Mouse (Mus musculus) MEL (cell line): Measurements from ENCODE around the gene Stim1. TPM values are rescaled to one million over a fixed set of nuclear protein-coding genes. Genes with fewer than 3 reads are reported as not detected.

Experiments
- CHD2 ChIP-seq: IDR thresholded peaks from 2 replicates; pipeline ENCODE4 v1.6.1; 2011; ENCODE audit warnings: low read length, improper control_type of control experiment
- E2F4 ChIP-seq: IDR thresholded peaks from 2 replicates; pipeline ENCODE4 v1.6.1; 2011; ENCODE audit warnings: low read depth, low read length, improper control_type of control experiment, borderline replicate concordance
- ETS1 ChIP-seq: IDR thresholded peaks from 2 replicates; pipeline ENCODE4 v1.6.1; 2012; ENCODE audit warnings: low read depth, mild to moderate bottlenecking, inconsistent platforms, low read length, improper control_type of control experiment, moderate library complexity
- GABPA ChIP-seq: IDR thresholded peaks from 2 replicates; pipeline ENCODE4 v1.6.1; 2012; ENCODE audit warnings: low read depth, mild to moderate bottlenecking, inconsistent platforms, low read length, improper control_type of control experiment, moderate library complexity
- MAZ ChIP-seq: IDR thresholded peaks from 2 replicates; pipeline ENCODE4 v1.6.1; 2012; ENCODE audit warnings: low read depth, mild to moderate bottlenecking, inconsistent platforms, low read length, improper control_type of control experiment
- MEF2A ChIP-seq: IDR thresholded peaks from 2 replicates; pipeline ENCODE4 v1.6.1; 2014; ENCODE audit warnings: low read depth, mild to moderate bottlenecking, inconsistent platforms, low read length, improper control_type of control experiment; ENCODE audit not compliant: poor library complexity, insufficient replicate concordance, severe bottlenecking; ENCODE audit errors: extremely low read depth
- MYC ChIP-seq: IDR thresholded peaks from 2 replicates; pipeline ENCODE4 v1.6.1; 2011; ENCODE audit warnings: low read depth, mild to moderate bottlenecking, low read length, improper control_type of control experiment, moderate library complexity
- NELFE ChIP-seq: IDR thresholded peaks from 2 replicates; pipeline ENCODE4 v1.6.1; 2011; ENCODE audit warnings: low read depth, low read length, improper control_type of control experiment
- POLR2A ChIP-seq, 2 experiments: IDR thresholded peaks; 2 replicates each; pipeline ENCODE4 v1.6.1; 2011 to 2012; ENCODE audit warnings: low read length in 2 of 2, mild to moderate bottlenecking in 2 of 2, control low read depth in 1 of 2, improper control_type of control experiment in 1 of 2, low read depth in 1 of 2, moderate library complexity in 1 of 2; ENCODE audit not compliant: control insufficient read depth in 1 of 2, insufficient read depth in 1 of 2, poor library complexity in 1 of 2
- POLR2AphosphoS2 ChIP-seq: IDR thresholded peaks from 2 replicates; pipeline ENCODE4 v1.6.1; 2011; ENCODE audit warnings: low read length, improper control_type of control experiment
- POLR2AphosphoS5 ChIP-seq: IDR thresholded peaks from 2 replicates; pipeline ENCODE4 v1.6.1; 2012; ENCODE audit warnings: low read depth, borderline replicate concordance, mild to moderate bottlenecking, inconsistent platforms, low read length, moderate library complexity, mixed read lengths
- SIN3A ChIP-seq: IDR thresholded peaks from 2 replicates; pipeline ENCODE4 v1.6.1; 2012; ENCODE audit warnings: low read length, improper control_type of control experiment, inconsistent platforms
- TBP ChIP-seq: IDR thresholded peaks from 2 replicates; pipeline ENCODE4 v1.8.0; 2011; ENCODE audit warnings: low read depth, low read length, improper control_type of control experiment
- TCF12 ChIP-seq: IDR thresholded peaks from 2 replicates; pipeline ENCODE4 v1.6.1; 2014; ENCODE audit warnings: low read depth, mild to moderate bottlenecking, inconsistent platforms, low read length, improper control_type of control experiment, moderate library complexity
- polyA plus RNA-seq, 2 experiments: library from polyadenylated mRNA; stranded (reverse) in 1 of 2; unstranded in 1 of 2; fragments of >175 nt in 1 of 2; fragments of >200 nt in 1 of 2; gene quantifications; 2 replicates each; pipeline versions ENCODE4 v1.2.1 to v1.2.4; 2012; ENCODE audit warnings: low replicate concordance in 2 of 2, low read depth in 1 of 2; ENCODE audit not compliant: insufficient read length in 2 of 2, insufficient read depth in 1 of 2, missing spikeins in 1 of 2
- total RNA-seq: library from RNA; depleted of rRNA; stranded (reverse); fragments of 300-350 nt; gene quantifications from 2 replicates; pipeline ENCODE4 v1.2.3, GENCODE M21; 2012; rRNA removed

Gene Stim1
- total and polyA plus RNA-seq, 3 experiments = 26.1 to 65.0 TPM; not detected in 1

DNA sequence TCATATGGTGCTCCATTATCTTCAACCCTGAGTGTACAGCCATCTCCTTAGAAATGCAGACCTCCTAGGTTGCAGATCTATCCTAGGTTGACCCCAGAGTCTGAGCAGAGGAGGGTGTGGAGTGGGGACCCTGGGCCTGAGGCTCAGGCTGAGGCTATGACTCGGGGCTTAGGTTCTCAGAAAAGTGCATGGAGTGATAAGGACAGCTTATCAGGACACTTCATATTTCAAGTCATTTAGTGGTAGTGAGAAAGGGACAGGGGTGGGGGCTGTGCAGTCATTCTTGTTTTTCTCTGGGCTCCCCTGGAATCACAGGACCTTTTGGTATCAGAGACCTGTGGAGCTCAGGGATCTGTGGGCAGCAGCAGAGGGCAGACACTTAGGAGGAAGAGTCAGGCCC is 218.5 kb downstream of the Stim1 start (continued):
- TF ChIP-seq NELFE = no peak
- TF ChIP-seq SIN3A = no peak
- TF ChIP-seq MAZ = 0 out of 2 replicates have a peak, but pooled peaks have one; percentile 47
- TF ChIP-seq MEF2A = no peak
- no peak for TF ChIP-seq POLR2A (IDR thresholded peaks at IDR 0.05; ENCODE audit: control insufficient read depth in 1 of 2, insufficient read depth in 1 of 2, low read depth in 1 of 2, low read length in 2 of 2, poor library complexity in 1 of 2)
- TF ChIP-seq GABPA = no peak
- no peak for TF ChIP-seq POLR2AphosphoS2
- TF ChIP-seq ETS1 = peak; percentile 54; the same call in 1 of the 2 replicates
- TF ChIP-seq TCF12 = peak; percentile 67
- TF ChIP-seq E2F4 = no peak
- TF ChIP-seq CHD2 = no peak
- no peak for TF ChIP-seq TBP
- no peak for TF ChIP-seq POLR2AphosphoS5
- TF ChIP-seq MYC = no peak

Other genes starting within 250 kb of the Stim1 start
- 0.95 and 1.0 TPM in 2 replicates for gene Il18bp, start 249.1 kb upstream of the Stim1 start, total RNA-seq
- 1 to 10 TPM in 1 of 2 experiments, not detected in 1; 1.8 TPM for gene Il18bp, start 249.1 kb upstream of the Stim1 start, polyA plus RNA-seq
- 17.3 and 18.5 TPM in 2 replicates for gene Rnf121, start 202.3 kb upstream of the Stim1 start, total RNA-seq
- gene Rnf121, start 202.3 kb upstream of the Stim1 start, polyA plus RNA-seq = 10 to 100 TPM in 1 of 2 experiments, not detected in 1; 16.0 TPM
- gene Xndc1, start 202.3 kb upstream of the Stim1 start, total RNA-seq = 15.3 and 16.6 TPM in 2 replicates
- 10 to 100 TPM in 1 of 2 experiments, not detected in 1; 30.0 TPM for gene Xndc1, start 202.3 kb upstream of the Stim1 start, polyA plus RNA-seq
- 0.08 and 0.13 TPM in 2 replicates for gene Xntrpc, start 202.1 kb upstream of the Stim1 start, total RNA-seq
- under 1 TPM in 1 of 2 experiments, not detected in 1; 0.14 TPM for gene Xntrpc, start 202.1 kb upstream of the Stim1 start, polyA plus RNA-seq
- not detected in 2 replicates for gene Trpc2, start 184.7 kb upstream of the Stim1 start, total RNA-seq
- gene Trpc2, start 184.7 kb upstream of the Stim1 start, polyA plus RNA-seq = not detected
- not detected in 2 replicates for gene Art1, start 166.1 kb upstream of the Stim1 start, total RNA-seq
- not detected for gene Art1, start 166.1 kb upstream of the Stim1 start, polyA plus RNA-seq
- not detected in 2 replicates for gene Art5, start 158.3 kb upstream of the Stim1 start, total RNA-seq
- gene Art5, start 158.3 kb upstream of the Stim1 start, polyA plus RNA-seq = under 1 TPM in 1 of 2 experiments, not detected in 1; 0.04 TPM
- gene Chrna10, start 151.0 kb upstream of the Stim1 start, total RNA-seq = not detected in 2 replicates
- not detected for gene Chrna10, start 151.0 kb upstream of the Stim1 start, polyA plus RNA-seq
- gene Nup98, start 57.6 kb upstream of the Stim1 start, total RNA-seq = 25.9 and 31.7 TPM in 2 replicates
- 100 to 1,000 TPM in 1 of 2 experiments, 10 to 100 TPM in 1; 45.2 to 195 TPM for gene Nup98, start 57.6 kb upstream of the Stim1 start, polyA plus RNA-seq
- 21.1 and 29.2 TPM in 2 replicates for gene Pgap2, start 57.6 kb upstream of the Stim1 start, total RNA-seq
- 10 to 100 TPM in 1 of 2 experiments, not detected in 1; 91.1 TPM for gene Pgap2, start 57.6 kb upstream of the Stim1 start, polyA plus RNA-seq
- gene Rhog, start 11.8 kb upstream of the Stim1 start, total RNA-seq = 24.1 and 33.3 TPM in 2 replicates
- gene Rhog, start 11.8 kb upstream of the Stim1 start, polyA plus RNA-seq = 100 to 1,000 TPM; 347 to 425 TPM
- gene Rrm1, start 173.9 kb downstream of the Stim1 start, total RNA-seq = 147 and 154 TPM in 2 replicates
- gene Rrm1, start 173.9 kb downstream of the Stim1 start, polyA plus RNA-seq = 100 to 1,000 TPM in 1 of 2 experiments, not detected in 1; 228 TPM
- 0.12 TPM in 1 of 2 replicates, not detected in the other for gene Olfr543, start 213.9 kb downstream of the Stim1 start, total RNA-seq
- under 1 TPM in 1 of 2 experiments, not detected in 1; 0.61 TPM for gene Olfr543, start 213.9 kb downstream of the Stim1 start, polyA plus RNA-seq
- gene Olfr544, start 220.5 kb downstream of the Stim1 start, total RNA-seq = 0.04 and 0.07 TPM in 2 replicates
- gene Olfr544, start 220.5 kb downstream of the Stim1 start, polyA plus RNA-seq = under 1 TPM in 1 of 2 experiments, not detected in 1; 0.07 TPM
- 0.12 TPM in 1 of 2 replicates, not detected in the other for gene Olfr545, start 231.8 kb downstream of the Stim1 start, total RNA-seq
- under 1 TPM in 1 of 2 experiments, not detected in 1; 0.25 TPM for gene Olfr545, start 231.8 kb downstream of the Stim1 start, polyA plus RNA-seq